ENCODE assay signal across 8 mouse cellular contexts in genomic region chr3:133338851-133339356, GRCm38 (mm10). TPM values are rescaled to one million over a fixed set of nuclear protein-coding genes. Genes with fewer than 3 reads are reported as not detected.
DNase-seq lines count a peak whose midpoint lies in the region; ATAC-seq and TF ChIP-seq lines count a peak whose summit lies in the region.
"Had no signal": no experiment of that assay in that cellular context is flagged by ENCODE, and none has a peak within 500 bp of the region (broad histone marks: within the 10 kb centered on the region; RNA-seq: fewer than 3 reads in every experiment).

No protein-coding gene starts in this region.

- no peaks in the 10 kb centered on the region for H3K27me3 ChIP-seq in thymus, adult 2 months (ENCODE audit: control insufficient read depth, insufficient read depth, low read length)
- H3K27me3 ChIP-seq: limb, embryonic 13.5 days had no signal

- ATAC-seq in erythroblast, adult 5-6 weeks (replicated peaks; ENCODE audit: low FRiP score, poor library complexity, severe bottlenecking): no peak

- 21% methylated on average over 9 of the region's 9 CpGs for WGBS in thymus, adult 2 months

- H3K4me1 ChIP-seq in thymus, adult 2 months (replicated peaks; ENCODE audit: control insufficient read depth, insufficient read depth, low read length): peaks cover 19% of the 10 kb centered on the region

- no peak for TF ChIP-seq CTCF in brain, embryonic 14.5 days (IDR thresholded peaks at IDR 0.05; ENCODE audit: borderline replicate concordance, extremely low read depth, insufficient read depth, insufficient read length)
- TF ChIP-seq CTCF in thymus, adult 2 months (IDR thresholded peaks at IDR 0.05; ENCODE audit: borderline replicate concordance, control insufficient read depth, extremely low read depth, insufficient read depth, low read length, poor library complexity): no peak

- TF ChIP-seq POLR2A in brain, embryonic 14.5 days (IDR thresholded peaks at IDR 0.05; ENCODE audit: borderline replicate concordance, extremely low read depth, insufficient read depth, insufficient read length, poor library complexity, severe bottlenecking): no peak
- TF ChIP-seq POLR2A in thymus, adult 2 months (IDR thresholded peaks at IDR 0.05; ENCODE audit: control insufficient read depth, extremely low read depth, insufficient read depth, low read length, poor library complexity): no peak

- no peak overlapping the region for H3K4me3 ChIP-seq in thymus, adult 2 months (ENCODE audit: control insufficient read depth, insufficient read depth, low read length)
- H3K4me3 ChIP-seq: limb, embryonic 13.5 days had no signal

- no peak overlapping the region for H3K27ac ChIP-seq in thymus, adult 2 months (ENCODE audit: control insufficient read depth, insufficient read depth, low read length)
- H3K27ac ChIP-seq: limb, embryonic 13.5 days had no signal

- H3K36me3 ChIP-seq in thymus, adult 2 months (ENCODE audit: control insufficient read depth, insufficient read depth, low read length): 0 out of 2 replicates have a peak, but pooled peaks cover 4% of the 10 kb centered on the region

- peak; percentile 18 for DNase-seq in 416B (ENCODE audit: low read depth)
- DNase-seq in brain, embryonic 14.5 days (ENCODE audit: low read depth): peak; percentile 56
- peak; percentile 44 for DNase-seq in heart, adult 8-10 months (ENCODE audit: low spot score)
- peak; percentile 40 to 46 for DNase-seq in layer of hippocampus, postnatal 25 days (ENCODE audit: extremely low spot score in 1 of 2, low spot score in 1 of 2)
- DNase-seq in right cerebral cortex, postnatal 25 days: peak; percentile 58
- DNase-seq in thymus, adult 2 months: no peak

RNA-seq across cellular contexts. Expression of gene Ppa2, which starts 29.0 kb away (rescaled TPM):
- polyA plus RNA-seq in brain, embryonic 14.5 days (2012; rRNA removed): 34.5 and 41.8 TPM in 2 replicates
- total RNA-seq in heart, adult 8-10 months (2022): 100 to 1,000 TPM; 145 to 164 (median 149) TPM
- 10 to 100 TPM; 41.9 to 47.8 TPM for total RNA-seq in layer of hippocampus, postnatal 25 days (2021)
- total RNA-seq in erythroblast, adult 5-6 weeks (2015; ENCODE audit: low replicate concordance): 14.4 and 16.1 TPM in 2 replicates
- 10.6 and 24.6 TPM in 2 replicates for total RNA-seq in erythroblast, adult 5-6 weeks (2017; ENCODE audit: low replicate concordance)
- polyA plus RNA-seq in thymus, adult 2 months (2012; rRNA removed): 38.5 and 50.5 TPM in 2 replicates
